Mouse (Mus musculus) intestine, embryonic 14.5 days (tissue): ENCODE measurements around the gene Galnt18. TPM values are rescaled to one million over a fixed set of nuclear protein-coding genes. Genes with fewer than 3 reads are reported as not detected.

Experiments
- ATAC-seq: fragments of 200-750 bp; cut with Nextera tagmentation; replicated peaks from 2 replicates; pipeline ENCODE4 v1.8.0; 2017; ENCODE audit warnings: low read depth, moderate number of reproducible peaks, moderate TSS enrichment, moderate library complexity; ENCODE audit not compliant: low FRiP score, low TSS enrichment
- DNase-seq: peaks from one replicate; pipeline ENCODE4 v3.0.0-alpha.2; 2018; ENCODE audit warnings: low spot score
- H3K27ac ChIP-seq: fragments of 300-500 bp; sonication (generic); 2 replicates; pipeline ENCODE4 v1.5.1; 2014; ENCODE audit warnings: low read depth, mild to moderate bottlenecking, control low read depth
- H3K27me3 ChIP-seq: fragments of 300-500 bp; sonication (generic); replicated peaks from 2 replicates; pipeline ENCODE4 v1.6.1; 2014; ENCODE audit warnings: low read length, control low read depth; ENCODE audit not compliant: control insufficient read depth, insufficient read depth
- H3K36me3 ChIP-seq: fragments of 300-500 bp; sonication (generic); 2 replicates; pipeline ENCODE4 v1.6.1; 2014; ENCODE audit warnings: low read length, control low read depth; ENCODE audit not compliant: control insufficient read depth, insufficient read depth
- H3K4me1 ChIP-seq: fragments of 300-500 bp; sonication (generic); replicated peaks from 2 replicates; pipeline ENCODE4 v1.6.1; 2014; ENCODE audit warnings: low read length, control low read depth, mixed read lengths; ENCODE audit not compliant: control insufficient read depth, insufficient read depth
- H3K4me2 ChIP-seq: fragments of 300-500 bp; sonication (generic); 2 replicates; pipeline ENCODE4 v1.6.1; 2014; ENCODE audit warnings: low read length
- H3K4me3 ChIP-seq: fragments of 300-500 bp; sonication (generic); 2 replicates; pipeline ENCODE4 v1.5.1; 2014; ENCODE audit warnings: low read depth, low read length, control low read depth, mixed read lengths
- H3K9ac ChIP-seq: fragments of 300-500 bp; sonication (generic); 2 replicates; pipeline ENCODE4 v1.6.1; 2014; ENCODE audit warnings: mild to moderate bottlenecking, low read length
- H3K9me3 ChIP-seq: fragments of 300-500 bp; sonication (generic); 2 replicates; pipeline ENCODE4 v1.6.1; 2016; ENCODE audit warnings: low read length, control low read depth; ENCODE audit not compliant: control insufficient read depth
- WGBS: fragments of 180-500 bp; shearing (Covaris S2); extraction: QIAGEN DNeasy Blood & Tissue Kit; methylation state at CpG from one replicate; pipeline ENCODE4 v1.1.7; 2014; 5-methylcytosine and 5-hydroxymethylcytosine counted together
- polyA plus RNA-seq: library from polyadenylated mRNA; unstranded; fragments of >200 nt; fragmentation: Nextera tagmentation; extraction: Ambion mirVana; gene quantifications from 2 replicates; pipeline ENCODE4 v1.2.1, GENCODE M21; 2014

The Galnt18 gene
- polyA plus RNA-seq, 1 experiment from 2014 or later, result 18.8 TPM

GRCm38 (mm10) chr7:111601339-111602067, 178.3 kb downstream of the Galnt18 start:
- Histone ChIP-seq H3K9ac (no peak overlapping the region), H3K4me2 (no peak overlapping the region), H3K9me3 (no peaks in the 10 kb centered on the region), H3K27me3 (no peaks in the 10 kb centered on the region), H3K4me3 (no peak overlapping the region), H3K4me1 (0 out of 2 replicates have a peak, but pooled peaks cover 5% of the 10 kb centered on the region), H3K36me3 (no peaks in the 10 kb centered on the region), H3K27ac (no peak overlapping the region)
- DNase-seq (no peak), ATAC-seq (no peak)
- 78% methylated on average over 4 of the region's 4 CpGs for WGBS

DNA sequence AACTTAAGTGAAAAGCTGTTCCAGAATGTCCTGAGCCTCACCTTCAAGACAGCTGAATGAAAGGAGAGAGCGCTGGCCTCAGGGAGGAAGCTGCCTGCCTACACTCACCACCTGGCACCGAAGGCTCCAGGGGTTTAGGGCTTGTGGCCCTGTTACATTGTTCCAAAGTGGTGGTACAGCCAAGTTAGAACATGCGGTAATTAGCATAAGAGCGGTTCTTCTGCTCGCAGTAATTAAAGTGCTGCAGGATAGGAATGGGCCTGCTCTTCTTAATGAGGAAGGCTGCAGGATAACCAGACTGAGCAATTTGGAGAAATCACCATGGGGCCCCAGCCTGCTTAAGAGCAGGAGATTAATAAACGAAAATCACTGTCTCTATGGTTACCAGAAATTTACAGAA, 179.0 kb downstream of the Galnt18 start:
- H3K36me3 ChIP-seq, result no peaks in the 10 kb centered on the region
- no peak overlapping the region for H3K4me2 ChIP-seq
- no peaks in the 10 kb centered on the region for H3K27me3 ChIP-seq
- no peak overlapping the region for H3K4me3 ChIP-seq
- no peak for DNase-seq
- no peaks in the 10 kb centered on the region for H3K9me3 ChIP-seq
- no peak overlapping the region for H3K9ac ChIP-seq
- WGBS, result 69% methylated on average over 6 of the region's 6 CpGs
- 0 out of 2 replicates have a peak, but pooled peaks cover 5% of the 10 kb centered on the region for H3K4me1 ChIP-seq
- no peak overlapping the region for H3K27ac ChIP-seq
- no peak for ATAC-seq

DNA sequence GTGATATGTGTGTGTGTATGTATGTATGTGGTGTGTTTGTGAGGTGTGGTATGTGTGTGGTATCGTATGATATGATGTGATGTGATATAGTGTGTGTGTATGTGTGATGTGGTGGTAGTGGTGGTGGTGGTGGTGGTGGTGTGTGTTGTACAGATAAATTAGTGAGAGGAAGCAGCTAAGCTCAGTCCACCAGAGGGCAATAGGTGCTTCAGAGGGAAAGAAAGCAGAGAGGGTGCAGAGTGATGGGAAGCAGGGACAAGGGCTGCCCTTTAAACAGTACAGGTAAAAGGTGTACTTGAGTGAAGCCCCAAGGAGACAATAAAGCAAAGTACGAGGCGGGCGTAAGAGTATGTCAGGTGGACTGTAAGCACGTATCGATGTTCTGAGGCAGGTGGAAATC, 186.1 kb downstream of the Galnt18 start:
- Histone ChIP-seq H3K36me3 (no peaks in the 10 kb centered on the region), H3K27ac (no peak overlapping the region), H3K4me2 (no peak overlapping the region), H3K27me3 (no peaks in the 10 kb centered on the region), H3K9me3 (no peaks in the 10 kb centered on the region), H3K4me1 (no peaks in the 10 kb centered on the region), H3K4me3 (no peak overlapping the region), H3K9ac (no peak overlapping the region)
- ATAC-seq, result no peak
- no peak for DNase-seq
- 82% methylated on average over 6 of the region's 6 CpGs for WGBS

DNA sequence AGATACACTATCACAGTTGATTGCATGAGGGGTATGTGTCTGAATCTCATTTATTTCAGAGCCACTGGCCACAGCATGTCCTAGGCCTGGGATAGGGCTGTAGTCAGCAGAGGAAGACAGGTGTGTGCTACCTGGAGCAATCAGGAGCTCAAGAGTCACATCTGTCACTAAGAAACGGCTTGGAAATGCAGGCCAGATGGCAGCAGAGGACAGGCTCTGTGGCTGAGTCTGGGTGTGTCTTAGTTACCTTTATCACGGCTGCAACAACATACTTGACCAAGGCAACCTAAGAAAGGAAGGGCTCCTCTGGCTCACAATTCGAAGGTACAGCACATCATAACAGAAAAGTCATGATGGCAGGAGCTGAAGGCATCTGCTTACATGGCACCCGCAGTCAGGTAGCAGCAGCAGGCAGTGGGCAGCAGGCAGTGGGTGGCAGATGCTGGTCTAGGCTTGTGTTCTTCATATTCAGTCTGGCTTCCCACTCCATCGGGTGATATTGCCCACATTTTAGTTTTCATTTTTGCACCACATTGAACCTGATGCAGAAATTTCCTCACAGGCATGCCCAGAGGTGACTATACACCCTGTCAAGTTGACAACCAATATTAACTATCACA, 190.2 kb downstream of the Galnt18 start:
- WGBS, result 82% methylated on average over 5 of the region's 5 CpGs
- Histone ChIP-seq H3K36me3 (no peaks in the 10 kb centered on the region), H3K9ac (no peak overlapping the region), H3K4me1 (0 out of 2 replicates have a peak, but pooled peaks cover 3% of the 10 kb centered on the region), H3K27me3 (no peaks in the 10 kb centered on the region), H3K4me3 (no peak overlapping the region), H3K4me2 (no peak overlapping the region), H3K9me3 (no peaks in the 10 kb centered on the region), H3K27ac (no peak overlapping the region)
- ATAC-seq, result no peak
- no peak for DNase-seq

DNA sequence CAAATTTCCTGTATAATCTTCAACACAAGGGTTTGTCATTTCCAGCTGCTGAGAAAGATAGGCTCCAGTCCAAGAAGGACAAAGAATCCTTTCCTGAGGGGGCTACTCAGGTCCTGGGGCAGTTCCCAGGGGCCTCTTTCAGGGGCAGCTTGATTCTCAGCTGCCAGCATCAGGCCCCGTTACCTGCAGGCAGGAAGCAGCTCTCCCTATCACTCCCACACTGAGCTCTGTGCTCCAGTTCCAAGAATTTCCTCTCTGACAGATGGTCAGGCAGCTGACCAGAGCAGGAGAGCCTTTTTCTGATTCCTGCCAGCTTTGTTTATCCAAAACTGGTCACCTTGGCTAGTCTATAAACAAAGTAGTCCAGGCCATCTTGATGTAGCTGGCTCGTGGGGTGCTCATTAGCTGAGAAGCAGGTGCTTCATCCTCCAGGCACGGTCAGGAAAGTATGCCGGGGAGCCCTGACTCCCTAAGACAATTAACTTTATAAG, 191.4 kb downstream of the Galnt18 start:
- no peak overlapping the region for H3K27ac ChIP-seq

GRCm38 (mm10) chr7:111580547-111580946, 199.2 kb downstream of the Galnt18 start:
- no peaks in the 10 kb centered on the region for H3K36me3 ChIP-seq
- DNase-seq (no peak), ATAC-seq (no peak)
- H3K4me3 ChIP-seq, result no peak overlapping the region
- WGBS, result 66% methylated on average over 6 of the region's 6 CpGs
- H3K9ac ChIP-seq, result no peak overlapping the region
- no peaks in the 10 kb centered on the region for H3K9me3 ChIP-seq
- no peak overlapping the region for H3K27ac ChIP-seq
- no peak overlapping the region for H3K4me2 ChIP-seq
- no peaks in the 10 kb centered on the region for H3K27me3 ChIP-seq
- no peaks in the 10 kb centered on the region for H3K4me1 ChIP-seq

More for the DNA sequence above, 191.4 kb downstream of the Galnt18 start:
- Histone ChIP-seq H3K4me3 (no peak overlapping the region), H3K9ac (no peak overlapping the region), H3K4me1 (0 out of 2 replicates have a peak, but pooled peaks cover 3% of the 10 kb centered on the region), H3K27me3 (no peaks in the 10 kb centered on the region), H3K4me2 (no peak overlapping the region), H3K36me3 (no peaks in the 10 kb centered on the region), H3K9me3 (no peaks in the 10 kb centered on the region)
- ATAC-seq, result no peak
- DNase-seq, result no peak
- 44% methylated on average over 4 of the region's 4 CpGs for WGBS

DNA sequence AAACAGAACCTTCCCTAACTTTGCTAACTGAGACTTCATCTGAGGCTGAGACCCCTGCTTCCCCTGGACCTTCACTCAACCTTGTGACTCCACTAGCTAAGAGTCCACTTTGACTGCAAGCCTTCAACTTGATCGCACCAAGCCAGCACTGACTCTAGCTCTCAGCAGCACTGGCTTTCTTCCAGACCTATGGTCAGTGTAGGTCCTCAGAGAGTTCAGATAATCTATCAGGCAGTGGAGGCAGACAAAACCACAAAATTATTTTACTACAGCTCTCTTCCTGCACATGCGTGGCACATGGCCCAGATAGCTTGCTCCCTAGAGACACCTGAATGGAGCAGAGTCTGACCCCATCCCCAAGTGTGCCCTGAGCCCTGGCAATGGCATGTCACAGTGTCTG, 204.7 kb downstream of the Galnt18 start:
- DNase-seq, result no peak
- H3K4me1 ChIP-seq, result no peaks in the 10 kb centered on the region
- H3K36me3 ChIP-seq, result no peaks in the 10 kb centered on the region
- 63% methylated on average over 2 of the region's 2 CpGs for WGBS
- no peaks in the 10 kb centered on the region for H3K27me3 ChIP-seq
- no peak overlapping the region for H3K9ac ChIP-seq
- no peak overlapping the region for H3K27ac ChIP-seq
- ATAC-seq, result no peak
- H3K4me3 ChIP-seq, result no peak overlapping the region
- H3K9me3 ChIP-seq, result no peaks in the 10 kb centered on the region
- no peak overlapping the region for H3K4me2 ChIP-seq

GRCm38 (mm10) chr7:111572336-111572735, 207.4 kb downstream of the Galnt18 start:
- Histone ChIP-seq H3K9ac (no peak overlapping the region), H3K4me3 (no peak overlapping the region), H3K4me1 (no peaks in the 10 kb centered on the region), H3K9me3 (no peaks in the 10 kb centered on the region), H3K36me3 (no peaks in the 10 kb centered on the region), H3K27me3 (no peaks in the 10 kb centered on the region), H3K27ac (no peak overlapping the region), H3K4me2 (no peak overlapping the region)
- no peak for DNase-seq
- no peak for ATAC-seq
- 81% methylated on average over 2 of the region's 2 CpGs for WGBS
